Mouse (Mus musculus) T-helper 2 cell (primary cell): ENCODE data around the gene Yju2.

Experiments used
- in situ Hi-C: fragments of 300-600 bp; cut with MboI, MseI; formaldehyde crosslinking; loops from one replicate; pipeline ENCODE4 v1.15.1; 2025; ENCODE audit warnings: high pct_unique_total_duplicates

Gene Yju2

GRCm38 (mm10) chr17:55959946-55960740, 1.2 kb downstream of the Yju2 start:
- in situ Hi-C loops, result no loop called here

- in situ Hi-C loops, result no loop called here
Measured at GRCm38 (mm10) chr17:55960791-55961190, 1.9 kb downstream of the Yju2 start.

- in situ Hi-C loops, result no loop called here
Measured at GRCm38 (mm10) chr17:55961631-55962030, 2.7 kb downstream of the Yju2 start.

DNA sequence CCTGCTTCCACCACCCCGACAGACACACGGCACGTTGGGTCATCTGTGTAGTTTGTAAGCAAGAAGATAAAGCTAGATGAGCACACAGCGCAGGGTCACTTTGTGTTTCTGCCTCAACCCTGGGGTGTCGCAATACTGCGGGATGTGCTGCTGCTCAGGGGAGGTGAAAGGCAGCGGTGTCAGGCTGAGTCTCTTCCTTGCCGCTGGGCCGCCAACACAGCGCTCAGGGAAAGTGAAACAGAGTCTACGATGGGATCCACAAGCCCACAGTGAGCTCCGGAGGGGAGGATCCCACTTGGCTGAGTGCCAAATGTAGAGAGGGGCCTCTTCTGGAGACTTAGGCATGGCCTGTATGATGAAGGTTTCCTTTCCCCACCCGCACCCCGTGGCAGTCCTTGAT, 4.3 kb downstream of the Yju2 start:
- in situ Hi-C loops, result no loop called here

- in situ Hi-C loops, result no loop called here
Measured at GRCm38 (mm10) chr17:55964496-55964895, 5.6 kb downstream of the Yju2 start.

GRCm38 (mm10) chr17:55964996-55965395, 6.1 kb downstream of the Yju2 start:
- in situ Hi-C loops, result no loop called here

DNA sequence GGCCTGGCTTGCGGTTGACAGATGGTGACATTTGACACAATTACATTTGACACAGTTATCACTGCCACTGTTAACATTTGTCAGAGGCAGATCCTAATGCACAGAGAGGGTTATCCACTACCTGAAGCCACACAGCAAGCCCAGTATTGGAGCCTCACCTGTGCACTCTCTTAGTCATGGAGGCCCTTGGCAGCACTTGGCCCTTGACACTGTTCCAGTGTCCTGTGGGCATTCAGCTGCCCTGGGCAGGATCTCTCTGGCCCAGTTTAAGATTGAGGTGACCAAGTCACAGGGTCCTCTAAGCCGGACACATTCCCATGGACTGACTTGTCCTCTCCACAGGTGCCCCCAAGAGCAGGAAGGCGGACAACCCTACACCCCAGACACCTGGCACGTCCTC, 8.3 kb downstream of the Yju2 start:
- in situ Hi-C loops, result no loop called here

GRCm38 (mm10) chr17:55968210-55968609, 9.3 kb downstream of the Yju2 start:
- in situ Hi-C loops, result no loop called here

DNA sequence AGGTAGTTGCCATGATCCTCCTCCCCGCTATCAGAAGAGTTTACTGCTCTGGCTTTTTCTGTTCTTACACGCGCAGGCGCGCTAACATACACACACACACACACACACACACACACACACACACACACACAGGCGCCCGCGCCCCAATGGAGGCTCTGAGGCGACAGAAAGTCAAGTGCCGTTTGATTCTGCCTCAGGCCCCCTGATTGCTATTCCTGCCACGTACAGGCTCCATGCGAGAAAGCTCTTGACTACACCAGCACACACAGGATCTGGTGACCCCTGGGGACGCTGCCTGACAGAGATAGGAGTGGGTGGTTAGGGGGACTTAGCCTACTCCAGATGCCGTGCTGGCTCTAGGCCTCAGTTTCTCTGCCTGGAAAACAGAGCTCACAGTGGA, 10.7 kb downstream of the Yju2 start:
- in situ Hi-C loops, result no loop called here

- in situ Hi-C loops, result no loop called here
Measured at GRCm38 (mm10) chr17:55969966-55970891, 11.3 kb downstream of the Yju2 start, which contains the start of gene Shd. Shd (plus strand) TSS chr17:55970467.

DNA sequence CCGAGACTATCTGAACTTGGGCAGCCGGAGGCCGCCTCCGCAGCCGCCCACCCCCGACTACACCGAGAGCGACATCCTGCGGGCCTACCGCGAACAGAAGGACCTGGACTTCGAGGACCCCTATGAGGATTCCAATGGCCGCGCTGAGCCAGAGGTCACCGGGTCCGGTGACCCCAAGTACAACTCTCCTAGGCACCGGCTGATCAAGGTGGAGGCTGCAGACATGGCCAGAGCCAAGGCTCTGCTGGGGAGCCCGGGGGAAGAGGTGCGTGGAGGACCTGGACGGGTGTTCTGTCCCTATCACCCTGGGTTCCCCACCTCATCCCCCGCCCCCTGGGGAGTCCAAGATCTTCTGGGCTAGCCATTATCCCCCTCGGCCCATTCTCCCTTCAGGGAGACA, 12.6 kb downstream of the Yju2 start:
- in situ Hi-C loops, result no loop called here

DNA sequence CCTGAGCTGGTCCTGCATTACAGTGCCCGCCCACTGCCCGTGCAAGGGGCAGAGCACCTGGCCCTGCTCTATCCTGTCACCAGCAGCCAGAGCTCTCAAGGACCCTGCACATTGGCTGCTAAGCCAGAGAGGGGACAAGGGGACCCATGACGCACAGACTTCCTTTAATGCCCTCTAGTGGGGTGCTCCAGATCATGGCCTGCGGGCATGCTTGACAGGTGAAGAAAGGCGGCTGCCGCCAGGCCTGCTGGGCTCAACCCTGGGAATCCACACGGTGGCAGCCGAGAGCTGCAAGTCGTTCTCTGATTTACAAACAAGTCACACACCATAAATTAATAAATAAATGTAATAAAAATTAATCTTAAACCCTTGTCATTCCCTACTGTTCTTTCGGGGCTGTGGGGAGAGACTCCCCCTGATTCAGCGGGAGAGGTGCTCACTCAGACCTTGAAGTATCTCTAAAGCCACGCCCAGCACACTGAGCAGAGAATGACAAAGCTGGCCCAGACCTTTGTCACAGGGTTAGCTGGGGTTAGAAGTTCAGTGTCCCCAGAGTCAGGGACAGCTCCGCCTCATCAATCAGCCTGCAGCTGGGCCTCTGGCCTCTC, 17.5 kb downstream of the Yju2 start:
- in situ Hi-C loops, result no loop called here

GRCm38 (mm10) chr17:55977301-55977700, 18.4 kb downstream of the Yju2 start:
- in situ Hi-C loops, result no loop called here

GRCm38 (mm10) chr17:55986030-55986961, 27.4 kb downstream of the Yju2 start, which contains the start of gene Fsd1:
Fsd1 (plus strand) TSS chr17:55986509.
- in situ Hi-C loops, result no loop called here

- in situ Hi-C loops, result no loop called here
Measured at GRCm38 (mm10) chr17:55990278-55990898, 31.5 kb downstream of the Yju2 start.

GRCm38 (mm10) chr17:55996007-55996406, 37.1 kb downstream of the Yju2 start:
- in situ Hi-C loops, result no loop called here

- in situ Hi-C loops, result loop anchor here (25.0 kb wide), 1 partner anchor 1287 kb away; the partner anchor contains the start of gene Vav1
Measured at GRCm38 (mm10) chr17:55999794-56000499, 41.0 kb downstream of the Yju2 start.

DNA sequence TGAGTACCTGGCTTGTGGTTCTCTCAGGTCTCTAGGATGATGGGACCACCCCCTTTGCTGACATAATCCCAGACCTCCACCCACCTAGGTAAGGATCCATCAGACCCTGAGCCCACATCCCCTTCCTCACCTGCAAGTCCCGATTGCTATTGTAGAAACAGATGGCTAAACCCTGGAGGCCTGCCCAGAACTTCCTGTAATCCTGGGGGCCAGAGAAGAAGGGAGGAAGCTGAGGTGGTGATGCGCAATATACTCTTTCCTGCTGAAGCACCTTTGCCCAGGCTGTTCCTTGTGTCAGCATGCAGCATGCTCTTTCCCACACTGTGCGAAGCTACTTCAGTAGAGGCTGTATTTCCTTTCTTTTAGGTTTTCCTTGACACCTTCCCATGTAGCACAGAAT, 44.1 kb downstream of the Yju2 start:
- in situ Hi-C loops, result loop anchor here (25.0 kb wide), 1 partner anchor 1284 kb away; the partner anchor contains the start of gene Vav1

- in situ Hi-C loops, result loop anchor here (5.0 to 25.0 kb wide), 3 partner anchors 1282 to 1863 kb away; partner anchors contain the start of gene Vav1
Measured at GRCm38 (mm10) chr17:56005415-56006061, 46.6 kb downstream of the Yju2 start, which contains the start of the genes Stap2 and Mpnd. Stap2 (minus strand) TSS chr17:56005584. Mpnd (plus strand) TSS chr17:56005711.
